Mouse (Mus musculus): ENCODE measurements around the gene Adck2. TPM values are rescaled to one million over a fixed set of nuclear protein-coding genes. Genes with fewer than 3 reads are reported as not detected.

Gene Adck2
- 1 to 10 TPM; 7.0 to 7.7 TPM for total RNA-seq (2021)
- long read RNA-seq, experiment 1, transcript Adck2-204 (8 exons, 3,542 nt) = major isoform, 6 of 10 reads
- long read RNA-seq, experiment 1, partial matches to known transcripts = 2 of 10 reads
- long read RNA-seq, experiment 1, other reads (novel, unspliced or antisense) = 2 of 10 reads
- long read RNA-seq, experiment 2, transcript Adck2-204 (8 exons, 3,542 nt) = major isoform, 6 of 9 reads
- long read RNA-seq, experiment 2, partial matches to known transcripts = 0 of 9 reads
- long read RNA-seq, experiment 2, other reads (novel, unspliced or antisense) = 3 of 9 reads

GRCm38 (mm10) chr6:39573791-39574554, at the start of gene Adck2:
Gene Adck2, plus strand, starts transcription at chr6:39573873.
- peak; percentile 78 for DNase-seq
- intact Hi-C loops (cut with DNase I; ENCODE audit: low total_unique reads) = no loop called here

- intact Hi-C loops (cut with DNase I; ENCODE audit: low total_unique reads) = no loop called here
- no peak for DNase-seq
These were observed 46.9 kb upstream of the Adck2 start for GRCm38 (mm10) chr6:39526797-39527196.

GRCm38 (mm10) chr6:39527337-39527784, 46.3 kb upstream of the Adck2 start:
- intact Hi-C loops (cut with DNase I; ENCODE audit: low total_unique reads) = no loop called here
- DNase-seq = no peak

GRCm38 (mm10) chr6:39527811-39528210, 45.9 kb upstream of the Adck2 start:
- intact Hi-C loops (cut with DNase I; ENCODE audit: low total_unique reads) = no loop called here
- DNase-seq = no peak

GRCm38 (mm10) chr6:39528671-39529535, 44.8 kb upstream of the Adck2 start:
- intact Hi-C loops (cut with DNase I; ENCODE audit: low total_unique reads) = no loop called here
- DNase-seq = peak; percentile 88

- intact Hi-C loops (cut with DNase I; ENCODE audit: low total_unique reads) = no loop called here
- no peak for DNase-seq
These were observed 38.7 kb upstream of the Adck2 start for GRCm38 (mm10) chr6:39534944-39535343.

GRCm38 (mm10) chr6:39536621-39537020, 37.1 kb upstream of the Adck2 start:
- intact Hi-C loops (cut with DNase I; ENCODE audit: low total_unique reads) = no loop called here

GRCm38 (mm10) chr6:39537276-39537675, 36.4 kb upstream of the Adck2 start:
- intact Hi-C loops (cut with DNase I; ENCODE audit: low total_unique reads) = no loop called here

More at GRCm38 (mm10) chr6:39536621-39537020, 37.1 kb upstream of the Adck2 start:
- no peak for DNase-seq

GRCm38 (mm10) chr6:39538227-39538626, 35.4 kb upstream of the Adck2 start:
- intact Hi-C loops (cut with DNase I; ENCODE audit: low total_unique reads) = no loop called here
- no peak for DNase-seq

More at GRCm38 (mm10) chr6:39537276-39537675, 36.4 kb upstream of the Adck2 start:
- no peak for DNase-seq

- intact Hi-C loops (cut with DNase I; ENCODE audit: low total_unique reads) = no loop called here
- peak; percentile 69 for DNase-seq
These were observed 34.0 kb upstream of the Adck2 start for GRCm38 (mm10) chr6:39539679-39540155.

GRCm38 (mm10) chr6:39540563-39540962, 33.1 kb upstream of the Adck2 start:
- intact Hi-C loops (cut with DNase I; ENCODE audit: low total_unique reads) = no loop called here

GRCm38 (mm10) chr6:39542631-39543597, 30.8 kb upstream of the Adck2 start:
- intact Hi-C loops (cut with DNase I; ENCODE audit: low total_unique reads) = no loop called here
- DNase-seq = peak; percentile 85

More at GRCm38 (mm10) chr6:39540563-39540962, 33.1 kb upstream of the Adck2 start:
- DNase-seq = no peak

- no peak for DNase-seq
- intact Hi-C loops (cut with DNase I; ENCODE audit: low total_unique reads) = no loop called here
These were observed 29.8 kb upstream of the Adck2 start for GRCm38 (mm10) chr6:39543769-39544420.

- no peak for DNase-seq
- intact Hi-C loops (cut with DNase I; ENCODE audit: low total_unique reads) = no loop called here
These were observed 28.2 kb upstream of the Adck2 start for GRCm38 (mm10) chr6:39545474-39545873.

- intact Hi-C loops (cut with DNase I; ENCODE audit: low total_unique reads) = no loop called here
- no peak for DNase-seq
These were observed 25.6 kb upstream of the Adck2 start for GRCm38 (mm10) chr6:39548030-39548429.

GRCm38 (mm10) chr6:39551981-39552636, 21.6 kb upstream of the Adck2 start:
- peak; percentile 35 for DNase-seq
- intact Hi-C loops (cut with DNase I; ENCODE audit: low total_unique reads) = no loop called here

- intact Hi-C loops (cut with DNase I; ENCODE audit: low total_unique reads) = no loop called here
These were observed 18.6 kb upstream of the Adck2 start for GRCm38 (mm10) chr6:39554888-39555647.

More at GRCm38 (mm10) chr6:39554888-39555647, 18.6 kb upstream of the Adck2 start:
- no peak for DNase-seq

Measured in gastrocnemius, postnatal 14 days (tissue).